Mouse (Mus musculus) embryonic fibroblast, embryonic 13.5 days (primary cell): ENCODE results near the gene Bzw1. TPM values are rescaled to one million over a fixed set of nuclear protein-coding genes. Genes with fewer than 3 reads are reported as not detected.
A peak's percentile ranks its signal among the peaks of the same experiment; 100 is the strongest.

Experiments
- H3K27ac ChIP-seq: 2 replicates; pipeline ENCODE4 v1.5.1; 2012; ENCODE audit warnings: low read length, control low read depth, inconsistent platforms; ENCODE audit not compliant: insufficient read depth
- H3K4me1 ChIP-seq: 2 replicates; pipeline ENCODE4 v1.6.1; 2011; ENCODE audit warnings: low read length; ENCODE audit not compliant: control insufficient read depth, insufficient read depth
- H3K4me3 ChIP-seq: 2 replicates; pipeline ENCODE4 v1.5.1; 2011; ENCODE audit warnings: mild to moderate bottlenecking, control low read depth, low read length; ENCODE audit not compliant: insufficient read depth
- CTCF ChIP-seq: IDR thresholded peaks from 2 replicates; pipeline ENCODE4 v1.5.1; 2011; ENCODE audit warnings: mild to moderate bottlenecking, control low read depth, low read length, moderate library complexity, borderline replicate concordance; ENCODE audit not compliant: insufficient read depth
- POLR2A ChIP-seq: IDR thresholded peaks from 2 replicates; pipeline ENCODE4 v1.6.1; 2011; ENCODE audit warnings: low read depth, mild to moderate bottlenecking, control low read depth, low read length, moderate library complexity
- polyA plus RNA-seq: library from polyadenylated mRNA; stranded (reverse); fragments of >200 nt; gene quantifications from 2 replicates; pipeline ENCODE4 v1.2.4, GENCODE M21; 2011; ENCODE audit warnings: low read depth; ENCODE audit not compliant: missing spikeins, insufficient read length

Bzw1 gene
- polyA plus RNA-seq = 360 and 397 TPM in 2 replicates

GRCm38 (mm10) chr1:58392652-58393283, at the start of gene Bzw1:
Bzw1 (plus strand) TSS chr1:58392898.
- peaks cover 3% of the 10 kb centered on the region for H3K4me1 ChIP-seq
- peak within 1 kb of the TSS; percentile 97 for H3K27ac ChIP-seq
- H3K4me3 ChIP-seq = peak within 1 kb of the TSS; percentile 98
- TF ChIP-seq CTCF = no peak
- peak; percentile 90 for TF ChIP-seq POLR2A

GRCm38 (mm10) chr1:58343861-58344260, 48.8 kb upstream of the Bzw1 start:
- Histone ChIP-seq H3K4me3 (no peak overlapping the region), H3K4me1 (peaks cover 2% of the 10 kb centered on the region; the same call in 1 of the 2 replicates), H3K27ac (no peak overlapping the region)
- no peak for TF ChIP-seq POLR2A
- TF ChIP-seq CTCF = no peak

GRCm38 (mm10) chr1:58344570-58344969, 48.1 kb upstream of the Bzw1 start:
- no peak for TF ChIP-seq CTCF
- H3K4me3 ChIP-seq = no peak overlapping the region
- H3K4me1 ChIP-seq = peaks cover 2% of the 10 kb centered on the region; the same call in 1 of the 2 replicates
- no peak overlapping the region for H3K27ac ChIP-seq

- TF ChIP-seq CTCF = no peak
- TF ChIP-seq POLR2A = no peak
- Histone ChIP-seq H3K4me3 (no peak overlapping the region), H3K4me1 (peaks cover 2% of the 10 kb centered on the region; the same call in 1 of the 2 replicates), H3K27ac (no peak overlapping the region)
Observed at GRCm38 (mm10) chr1:58346159-58346558, 46.5 kb upstream of the Bzw1 start.

- H3K4me1 ChIP-seq = peaks cover 2% of the 10 kb centered on the region; the same call in 1 of the 2 replicates
- H3K4me3 ChIP-seq = no peak overlapping the region
- TF ChIP-seq POLR2A (no peak), CTCF (no peak)
- H3K27ac ChIP-seq = no peak overlapping the region
Observed at GRCm38 (mm10) chr1:58348712-58349111, 44.0 kb upstream of the Bzw1 start.

- H3K4me3 ChIP-seq = no peak overlapping the region
Observed at GRCm38 (mm10) chr1:58353238-58353893, 39.3 kb upstream of the Bzw1 start.

GRCm38 (mm10) chr1:58358958-58359901, 33.5 kb upstream of the Bzw1 start:
- TF ChIP-seq POLR2A (0 out of 2 replicates have a peak, but pooled peaks have one; percentile 30), CTCF (no peak)
- Histone ChIP-seq H3K4me1 (peaks cover 6% of the 10 kb centered on the region), H3K4me3 (no peak overlapping the region), H3K27ac (peak overlapping the region; percentile 91)

More at GRCm38 (mm10) chr1:58353238-58353893, 39.3 kb upstream of the Bzw1 start:
- no peaks in the 10 kb centered on the region for H3K4me1 ChIP-seq
- no peak overlapping the region for H3K27ac ChIP-seq
- TF ChIP-seq POLR2A (no peak), CTCF (no peak)

- TF ChIP-seq POLR2A (no peak), CTCF (no peak)
- no peak overlapping the region for H3K27ac ChIP-seq
- no peak overlapping the region for H3K4me3 ChIP-seq
- H3K4me1 ChIP-seq = peaks cover 8% of the 10 kb centered on the region
Observed at GRCm38 (mm10) chr1:58362296-58362695, 30.4 kb upstream of the Bzw1 start.

- Histone ChIP-seq H3K4me1 (0 out of 2 replicates have a peak, but pooled peaks cover 2% of the 10 kb centered on the region), H3K4me3 (no peak overlapping the region), H3K27ac (no peak overlapping the region)
- TF ChIP-seq CTCF (no peak), POLR2A (no peak)
Observed at GRCm38 (mm10) chr1:58364551-58364950, 28.1 kb upstream of the Bzw1 start.
